In genomic region chr3:84180304-84180703, GRCm38 (mm10) we compare ENCODE assay signal across 20 mouse cellular contexts. TPM values are rescaled to one million over a fixed set of nuclear protein-coding genes. Genes with fewer than 3 reads are reported as not detected.
"Had no signal": no experiment of that assay in that cellular context is flagged by ENCODE, and none has a peak within 500 bp of the region (broad histone marks: within the 10 kb centered on the region; RNA-seq: fewer than 3 reads in every experiment).

No protein-coding gene starts in this region.

- H3K36me3 ChIP-seq: limb, embryonic 12.5 days; liver, embryonic 13.5 days; lung, embryonic 15.5 days; stomach, embryonic 15.5 days had no signal

- H3K27ac ChIP-seq: kidney, embryonic 15.5 days; limb, embryonic 12.5 days; liver, embryonic 13.5 days; lung, embryonic 15.5 days; macrophage; neural tube, embryonic 12.5 days; stomach, embryonic 15.5 days had no signal

- H3K9me3 ChIP-seq: kidney, embryonic 15.5 days; limb, embryonic 12.5 days; liver, embryonic 13.5 days; lung, embryonic 15.5 days; neural tube, embryonic 12.5 days; stomach, embryonic 15.5 days had no signal

- DNase-seq: kidney, postnatal 14 days; layer of hippocampus, adult 9-11 months; layer of hippocampus, postnatal 36 days; liver; liver, embryonic 13.5 days; liver, postnatal 0 days; lung, postnatal 14 days; right cerebral cortex, postnatal 14 days; thymus, adult 2 months; thymus, postnatal 25 days had no signal

- H3K27me3 ChIP-seq: kidney, embryonic 15.5 days; limb, embryonic 12.5 days; liver, embryonic 13.5 days; lung, embryonic 15.5 days; neural tube, embryonic 12.5 days; stomach, embryonic 15.5 days had no signal

- H3K9ac ChIP-seq: kidney, embryonic 15.5 days; limb, embryonic 12.5 days; liver, embryonic 13.5 days; liver, postnatal 0 days; lung, embryonic 15.5 days; neural tube, embryonic 12.5 days; stomach, embryonic 15.5 days had no signal

- H3K4me1 ChIP-seq: kidney, embryonic 15.5 days; limb, embryonic 12.5 days; liver, embryonic 13.5 days; lung, embryonic 15.5 days; megakaryocyte, embryonic 14.5 days; neural tube, embryonic 12.5 days; stomach, embryonic 15.5 days had no signal

- H3K4me3 ChIP-seq: kidney, embryonic 15.5 days; limb, embryonic 12.5 days; liver, embryonic 13.5 days; lung, embryonic 15.5 days; megakaryocyte, embryonic 14.5 days; neural tube, embryonic 12.5 days; stomach, embryonic 15.5 days had no signal

- H3K4me2 ChIP-seq: kidney, embryonic 15.5 days; limb, embryonic 12.5 days; liver, embryonic 13.5 days; lung, embryonic 15.5 days; midbrain, embryonic 11.5 days; neural tube, embryonic 12.5 days; stomach, embryonic 15.5 days had no signal

RNA-seq across cellular contexts. Expression of gene Gm6525, which starts 6.4 kb away (rescaled TPM):
- polyA plus RNA-seq: large intestine, adult 2 months; liver, embryonic 13.5 days; macrophage; spleen, adult 2 months; thymus, adult 2 months had no signal
